Mouse (Mus musculus) intestine, embryonic 14.5 days (tissue): ENCODE results near the gene Tedc2. TPM values are rescaled to one million over a fixed set of nuclear protein-coding genes. Genes with fewer than 3 reads are reported as not detected.

Experiments
- ATAC-seq: fragments of 200-750 bp; cut with Nextera tagmentation; replicated peaks from 2 replicates; pipeline ENCODE4 v1.8.0; 2017; ENCODE audit warnings: low read depth, moderate number of reproducible peaks, moderate TSS enrichment, moderate library complexity; ENCODE audit not compliant: low FRiP score, low TSS enrichment
- DNase-seq: peaks from one replicate; pipeline ENCODE4 v3.0.0-alpha.2; 2018; ENCODE audit warnings: low spot score
- H3K27ac ChIP-seq: fragments of 300-500 bp; sonication (generic); 2 replicates; pipeline ENCODE4 v1.5.1; 2014; ENCODE audit warnings: low read depth, mild to moderate bottlenecking, control low read depth
- H3K27me3 ChIP-seq: fragments of 300-500 bp; sonication (generic); replicated peaks from 2 replicates; pipeline ENCODE4 v1.6.1; 2014; ENCODE audit warnings: low read length, control low read depth; ENCODE audit not compliant: control insufficient read depth, insufficient read depth
- H3K36me3 ChIP-seq: fragments of 300-500 bp; sonication (generic); 2 replicates; pipeline ENCODE4 v1.6.1; 2014; ENCODE audit warnings: low read length, control low read depth; ENCODE audit not compliant: control insufficient read depth, insufficient read depth
- H3K4me1 ChIP-seq: fragments of 300-500 bp; sonication (generic); replicated peaks from 2 replicates; pipeline ENCODE4 v1.6.1; 2014; ENCODE audit warnings: low read length, control low read depth, mixed read lengths; ENCODE audit not compliant: control insufficient read depth, insufficient read depth
- H3K4me2 ChIP-seq: fragments of 300-500 bp; sonication (generic); 2 replicates; pipeline ENCODE4 v1.6.1; 2014; ENCODE audit warnings: low read length
- H3K4me3 ChIP-seq: fragments of 300-500 bp; sonication (generic); 2 replicates; pipeline ENCODE4 v1.5.1; 2014; ENCODE audit warnings: low read depth, low read length, control low read depth, mixed read lengths
- H3K9ac ChIP-seq: fragments of 300-500 bp; sonication (generic); 2 replicates; pipeline ENCODE4 v1.6.1; 2014; ENCODE audit warnings: mild to moderate bottlenecking, low read length
- H3K9me3 ChIP-seq: fragments of 300-500 bp; sonication (generic); 2 replicates; pipeline ENCODE4 v1.6.1; 2016; ENCODE audit warnings: low read length, control low read depth; ENCODE audit not compliant: control insufficient read depth
- WGBS: fragments of 180-500 bp; shearing (Covaris S2); extraction: QIAGEN DNeasy Blood & Tissue Kit; methylation state at CpG from one replicate; pipeline ENCODE4 v1.1.7; 2014; 5-methylcytosine and 5-hydroxymethylcytosine counted together
- polyA plus RNA-seq: library from polyadenylated mRNA; unstranded; fragments of >200 nt; fragmentation: Nextera tagmentation; extraction: Ambion mirVana; gene quantifications from 2 replicates; pipeline ENCODE4 v1.2.1, GENCODE M21; 2014

The Tedc2 gene
- polyA plus RNA-seq: 13.5 and 14.4 TPM in 2 replicates

- 5% methylated on average over 41 of the region's 41 CpGs for WGBS
- H3K9me3 ChIP-seq: no peaks in the 10 kb centered on the region
- peak within 1 kb of the TSS; percentile 67 for H3K9ac ChIP-seq
- H3K4me2 ChIP-seq: peak within 1 kb of the TSS; percentile 89
- peaks cover 15% of the 10 kb centered on the region for H3K4me1 ChIP-seq
- ATAC-seq (peak; percentile 93), DNase-seq (peak; percentile 95)
- no peaks in the 10 kb centered on the region for H3K27me3 ChIP-seq
- peaks cover 55% of the 10 kb centered on the region for H3K36me3 ChIP-seq
- H3K27ac ChIP-seq: peak within 1 kb of the TSS; percentile 62; the same call in 1 of the 2 replicates
- peak within 1 kb of the TSS; percentile 91 for H3K4me3 ChIP-seq
These were observed at the start of gene Tedc2 for GRCm38 (mm10) chr17:24220435-24221411. TSS of gene Tedc2 (minus strand) at chr17:24220851.

- Histone ChIP-seq H3K4me3 (no peak overlapping the region), H3K9ac (no peak overlapping the region), H3K27me3 (no peaks in the 10 kb centered on the region), H3K4me1 (no peaks in the 10 kb centered on the region), H3K4me2 (no peak overlapping the region), H3K9me3 (no peaks in the 10 kb centered on the region), H3K36me3 (no peaks in the 10 kb centered on the region), H3K27ac (no peak overlapping the region)
- 76% methylated on average over 1 of the region's 1 CpGs for WGBS
- ATAC-seq: no peak
- DNase-seq: no peak
These were observed 46.5 kb upstream of the Tedc2 start for GRCm38 (mm10) chr17:24267133-24267532.

- H3K9me3 ChIP-seq: no peaks in the 10 kb centered on the region
- 72% methylated on average over 2 of the region's 2 CpGs for WGBS
These were observed 44.1 kb upstream of the Tedc2 start for GRCm38 (mm10) chr17:24264766-24265165.

GRCm38 (mm10) chr17:24260516-24260915 is 39.9 kb upstream of the Tedc2 start:
- H3K4me3 ChIP-seq: no peak overlapping the region
- H3K27ac ChIP-seq: no peak overlapping the region
- no peak overlapping the region for H3K9ac ChIP-seq
- WGBS: 59% methylated on average over 4 of the region's 4 CpGs
- H3K36me3 ChIP-seq: no peaks in the 10 kb centered on the region
- DNase-seq (no peak), ATAC-seq (no peak)
- no peak overlapping the region for H3K4me2 ChIP-seq
- H3K9me3 ChIP-seq: no peaks in the 10 kb centered on the region
- no peaks in the 10 kb centered on the region for H3K27me3 ChIP-seq
- H3K4me1 ChIP-seq: no peaks in the 10 kb centered on the region

More at GRCm38 (mm10) chr17:24264766-24265165, 44.1 kb upstream of the Tedc2 start:
- no peak overlapping the region for H3K9ac ChIP-seq
- H3K4me1 ChIP-seq: no peaks in the 10 kb centered on the region
- no peak for DNase-seq
- no peak overlapping the region for H3K4me2 ChIP-seq
- no peak overlapping the region for H3K4me3 ChIP-seq
- ATAC-seq: no peak
- no peak overlapping the region for H3K27ac ChIP-seq
- H3K27me3 ChIP-seq: no peaks in the 10 kb centered on the region
- H3K36me3 ChIP-seq: no peaks in the 10 kb centered on the region

GRCm38 (mm10) chr17:24259702-24260101 is 39.1 kb upstream of the Tedc2 start:
- Histone ChIP-seq H3K27me3 (no peaks in the 10 kb centered on the region), H3K9ac (no peak overlapping the region), H3K4me2 (no peak overlapping the region), H3K36me3 (no peaks in the 10 kb centered on the region), H3K9me3 (no peaks in the 10 kb centered on the region), H3K27ac (no peak overlapping the region), H3K4me3 (no peak overlapping the region), H3K4me1 (no peaks in the 10 kb centered on the region)
- WGBS: 73% methylated on average over 5 of the region's 5 CpGs
- DNase-seq (no peak), ATAC-seq (no peak)

GRCm38 (mm10) chr17:24258981-24259380 is 38.3 kb upstream of the Tedc2 start:
- DNase-seq (no peak), ATAC-seq (no peak)
- Histone ChIP-seq H3K4me3 (no peak overlapping the region), H3K27ac (no peak overlapping the region), H3K4me1 (no peaks in the 10 kb centered on the region), H3K27me3 (no peaks in the 10 kb centered on the region), H3K36me3 (no peaks in the 10 kb centered on the region), H3K4me2 (no peak overlapping the region), H3K9ac (no peak overlapping the region), H3K9me3 (no peaks in the 10 kb centered on the region)
- WGBS: 64% methylated on average over 4 of the region's 4 CpGs

- WGBS: 98% methylated on average over 2 of the region's 2 CpGs
- peaks cover 11% of the 10 kb centered on the region for H3K4me1 ChIP-seq
- 0 out of 2 replicates have a peak overlapping the region, but pooled peaks have one; percentile 62 for H3K4me3 ChIP-seq
- H3K9me3 ChIP-seq: 0 out of 2 replicates have a peak, but pooled peaks cover 4% of the 10 kb centered on the region
- peak overlapping the region; percentile 76 for H3K4me2 ChIP-seq
- ATAC-seq (no peak), DNase-seq (no peak)
- no peak overlapping the region for H3K27ac ChIP-seq
- no peak overlapping the region for H3K9ac ChIP-seq
- H3K27me3 ChIP-seq: no peaks in the 10 kb centered on the region
- peaks cover 17% of the 10 kb centered on the region for H3K36me3 ChIP-seq
These were observed 31.7 kb upstream of the Tedc2 start for GRCm38 (mm10) chr17:24252329-24252728.

GRCm38 (mm10) chr17:24251320-24252069 is 30.8 kb upstream of the Tedc2 start, which contains the start of gene Ccnf:
TSS of gene Ccnf (minus strand) at chr17:24251484.
- Histone ChIP-seq H3K27ac (peak within 1 kb of the TSS; percentile 80), H3K9me3 (0 out of 2 replicates have a peak, but pooled peaks cover 4% of the 10 kb centered on the region)
- under 1% methylated on average over 48 of the region's 48 CpGs for WGBS

More at GRCm38 (mm10) chr17:24251320-24252069, 30.8 kb upstream of the Tedc2 start, which contains the start of gene Ccnf:
- Histone ChIP-seq H3K4me2 (peak within 1 kb of the TSS; percentile 76), H3K4me3 (peak within 1 kb of the TSS; percentile 62), H3K36me3 (peaks cover 24% of the 10 kb centered on the region), H3K4me1 (peaks cover 11% of the 10 kb centered on the region), H3K27me3 (no peaks in the 10 kb centered on the region), H3K9ac (peak within 1 kb of the TSS; percentile 68)
- ATAC-seq: peak; percentile 100
- peak; percentile 94 for DNase-seq
